Mouse (Mus musculus) kidney, embryonic 14.5 days (tissue): Measurements from ENCODE around the gene A730071L15Rik. TPM values are rescaled to one million over a fixed set of nuclear protein-coding genes. Genes with fewer than 3 reads are reported as not detected.

ENCODE experiments used
- ATAC-seq: fragments of 200-750 bp; cut with Nextera tagmentation; 2 replicates; pipeline ENCODE4 v1.8.0; 2017; ENCODE audit warnings: moderate number of reproducible peaks, mild to moderate bottlenecking, moderate TSS enrichment, moderate library complexity; ENCODE audit not compliant: low FRiP score, low TSS enrichment
- H3K27ac ChIP-seq: fragments of 300-500 bp; sonication (generic); 2 replicates; pipeline ENCODE4 v1.5.1; 2014; ENCODE audit warnings: low read depth, mild to moderate bottlenecking, low read length, moderate library complexity, mixed read lengths
- H3K27me3 ChIP-seq: fragments of 300-500 bp; sonication (generic); 2 replicates; pipeline ENCODE4 v1.6.1; 2014; ENCODE audit warnings: mild to moderate bottlenecking, low read length; ENCODE audit not compliant: control insufficient read depth, insufficient read depth
- H3K36me3 ChIP-seq: fragments of 300-500 bp; sonication (generic); 2 replicates; pipeline ENCODE4 v1.6.1; 2014; ENCODE audit warnings: low read length, mixed read lengths; ENCODE audit not compliant: control insufficient read depth, insufficient read depth
- H3K4me1 ChIP-seq: fragments of 300-500 bp; sonication (generic); 2 replicates; pipeline ENCODE4 v1.6.1; 2014; ENCODE audit warnings: low read length, mixed read lengths; ENCODE audit not compliant: control insufficient read depth, insufficient read depth
- H3K4me2 ChIP-seq: fragments of 300-500 bp; sonication (generic); replicated peaks from 2 replicates; pipeline ENCODE4 v1.6.1; 2014; ENCODE audit warnings: low read depth, mild to moderate bottlenecking, low read length
- H3K4me3 ChIP-seq: fragments of 300-500 bp; sonication (generic); 2 replicates; pipeline ENCODE4 v1.5.1; 2014; ENCODE audit warnings: mild to moderate bottlenecking, low read length
- H3K9ac ChIP-seq: fragments of 300-500 bp; sonication (generic); 2 replicates; pipeline ENCODE4 v1.6.1; 2014; ENCODE audit warnings: low read depth, mild to moderate bottlenecking, low read length, moderate library complexity
- H3K9me3 ChIP-seq: fragments of 300-500 bp; sonication (generic); 2 replicates; pipeline ENCODE4 v1.6.1; 2016; ENCODE audit warnings: low read length; ENCODE audit not compliant: control insufficient read depth
- WGBS: fragments of 180-500 bp; shearing (Covaris S2); extraction: QIAGEN DNeasy Blood & Tissue Kit; methylation state at CpG from one replicate; pipeline ENCODE4 v1.1.7; 2014; 5-methylcytosine and 5-hydroxymethylcytosine counted together
- polyA plus RNA-seq: library from polyadenylated mRNA; unstranded; fragments of >200 nt; fragmentation: Nextera tagmentation; extraction: Ambion mirVana; gene quantifications from 2 replicates; pipeline ENCODE4 v1.2.1, GENCODE M21; 2014

The A730071L15Rik gene
- polyA plus RNA-seq, 1 experiment from 2014 or later = 0.74 TPM

GRCm38 (mm10) chr11:6163062-6163461 lies 36.8 kb upstream of the A730071L15Rik start:
- no peaks in the 10 kb centered on the region for H3K4me1 ChIP-seq
- H3K9ac ChIP-seq = no peak overlapping the region
- H3K4me2 ChIP-seq = no peak overlapping the region
- no peaks in the 10 kb centered on the region for H3K36me3 ChIP-seq
- H3K27ac ChIP-seq = no peak overlapping the region
- no peaks in the 10 kb centered on the region for H3K27me3 ChIP-seq
- no peaks in the 10 kb centered on the region for H3K9me3 ChIP-seq
- H3K4me3 ChIP-seq = no peak overlapping the region
- WGBS = 100% methylated on average over 3 of the region's 3 CpGs
- ATAC-seq = no peak

GRCm38 (mm10) chr11:6163706-6164105 lies 36.1 kb upstream of the A730071L15Rik start:
- Histone ChIP-seq H3K4me1 (no peaks in the 10 kb centered on the region), H3K4me2 (no peak overlapping the region), H3K36me3 (no peaks in the 10 kb centered on the region), H3K9me3 (no peaks in the 10 kb centered on the region), H3K27me3 (no peaks in the 10 kb centered on the region), H3K27ac (no peak overlapping the region), H3K4me3 (no peak overlapping the region), H3K9ac (no peak overlapping the region)
- no peak for ATAC-seq
- WGBS = 86% methylated on average over 12 of the region's 12 CpGs

- ATAC-seq = no peak
- no peaks in the 10 kb centered on the region for H3K4me1 ChIP-seq
- H3K9ac ChIP-seq = no peak overlapping the region
- no peak overlapping the region for H3K27ac ChIP-seq
- 96% methylated on average over 7 of the region's 7 CpGs for WGBS
- H3K27me3 ChIP-seq = no peaks in the 10 kb centered on the region
- H3K9me3 ChIP-seq = no peaks in the 10 kb centered on the region
- H3K4me2 ChIP-seq = no peak overlapping the region
- H3K36me3 ChIP-seq = no peaks in the 10 kb centered on the region
- H3K4me3 ChIP-seq = no peak overlapping the region
Observed at GRCm38 (mm10) chr11:6164781-6165180, 35.0 kb upstream of the A730071L15Rik start.

GRCm38 (mm10) chr11:6165391-6166081 lies 34.3 kb upstream of the A730071L15Rik start:
- 93% methylated on average over 7 of the region's 7 CpGs for WGBS
- H3K9me3 ChIP-seq = no peaks in the 10 kb centered on the region
- H3K4me1 ChIP-seq = no peaks in the 10 kb centered on the region
- H3K4me3 ChIP-seq = no peak overlapping the region
- no peak for ATAC-seq
- H3K9ac ChIP-seq = no peak overlapping the region
- H3K4me2 ChIP-seq = no peak overlapping the region
- no peak overlapping the region for H3K27ac ChIP-seq
- H3K36me3 ChIP-seq = no peaks in the 10 kb centered on the region
- no peaks in the 10 kb centered on the region for H3K27me3 ChIP-seq

- Histone ChIP-seq H3K36me3 (no peaks in the 10 kb centered on the region), H3K4me2 (no peak overlapping the region), H3K9ac (no peak overlapping the region), H3K4me1 (no peaks in the 10 kb centered on the region), H3K27ac (no peak overlapping the region), H3K9me3 (no peaks in the 10 kb centered on the region), H3K4me3 (no peak overlapping the region), H3K27me3 (no peaks in the 10 kb centered on the region)
- no peak for ATAC-seq
- WGBS = 96% methylated on average over 12 of the region's 12 CpGs
Observed at GRCm38 (mm10) chr11:6166351-6166750, 33.5 kb upstream of the A730071L15Rik start.

- no peak overlapping the region for H3K27ac ChIP-seq
Observed at GRCm38 (mm10) chr11:6169041-6169663, 30.7 kb upstream of the A730071L15Rik start.

GRCm38 (mm10) chr11:6174719-6175118 lies 25.1 kb upstream of the A730071L15Rik start:
- 43% methylated on average over 7 of the region's 7 CpGs for WGBS
- no peak for ATAC-seq
- H3K4me1 ChIP-seq = peaks cover 36% of the 10 kb centered on the region
- H3K36me3 ChIP-seq = no peaks in the 10 kb centered on the region
- no peaks in the 10 kb centered on the region for H3K27me3 ChIP-seq
- H3K9me3 ChIP-seq = no peaks in the 10 kb centered on the region; the same call in 1 of the 2 replicates
- no peak overlapping the region for H3K4me2 ChIP-seq
- no peak overlapping the region for H3K9ac ChIP-seq
- no peak overlapping the region for H3K27ac ChIP-seq
- no peak overlapping the region for H3K4me3 ChIP-seq

More at GRCm38 (mm10) chr11:6169041-6169663, 30.7 kb upstream of the A730071L15Rik start:
- no peaks in the 10 kb centered on the region for H3K4me1 ChIP-seq
- WGBS = 93% methylated on average over 2 of the region's 2 CpGs
- H3K4me3 ChIP-seq = no peak overlapping the region
- H3K4me2 ChIP-seq = no peak overlapping the region
- ATAC-seq = no peak
- H3K9me3 ChIP-seq = no peaks in the 10 kb centered on the region
- no peak overlapping the region for H3K9ac ChIP-seq
- H3K36me3 ChIP-seq = no peaks in the 10 kb centered on the region
- no peaks in the 10 kb centered on the region for H3K27me3 ChIP-seq

- ATAC-seq = no peak
- H3K4me3 ChIP-seq = no peak overlapping the region
- WGBS = 65% methylated on average over 1 of the region's 1 CpGs
- H3K27ac ChIP-seq = no peak overlapping the region
- no peaks in the 10 kb centered on the region; the same call in 1 of the 2 replicates for H3K9me3 ChIP-seq
- H3K27me3 ChIP-seq = no peaks in the 10 kb centered on the region
- peaks cover 39% of the 10 kb centered on the region for H3K4me1 ChIP-seq
- H3K9ac ChIP-seq = no peak overlapping the region
- no peaks in the 10 kb centered on the region for H3K36me3 ChIP-seq
- H3K4me2 ChIP-seq = no peak overlapping the region
Observed at GRCm38 (mm10) chr11:6175506-6175905, 24.3 kb upstream of the A730071L15Rik start.

- no peaks in the 10 kb centered on the region for H3K36me3 ChIP-seq
- no peaks in the 10 kb centered on the region; the same call in 1 of the 2 replicates for H3K9me3 ChIP-seq
- H3K9ac ChIP-seq = no peak overlapping the region; the same call in 1 of the 2 replicates
- no peaks in the 10 kb centered on the region for H3K27me3 ChIP-seq
- H3K4me2 ChIP-seq = no peak overlapping the region
- H3K4me1 ChIP-seq = peaks cover 39% of the 10 kb centered on the region
- no peak overlapping the region for H3K4me3 ChIP-seq
- 48% methylated on average over 8 of the region's 8 CpGs for WGBS
- peak overlapping the region; percentile 73; the same call in 1 of the 2 replicates for H3K27ac ChIP-seq
- peak; percentile 75 for ATAC-seq
Observed at GRCm38 (mm10) chr11:6177781-6178420, 21.9 kb upstream of the A730071L15Rik start.
